Mouse (Mus musculus) 3134 (cell line): ENCODE measurements around the gene Acot7.

Experiments
- DNase-seq: peaks from one replicate; pipeline ENCODE4 v3.0.0-alpha.2; 2011; ENCODE audit warnings: low spot score; ENCODE audit not compliant: insufficient read length; ENCODE audit errors: extremely low read depth

Gene Acot7

GRCm38 (mm10) chr4:152291562-152291961 lies 113.6 kb downstream of the Acot7 start, which contains the start of gene Hes3:
Gene Hes3, minus strand, starts transcription at chr4:152291662.
- DNase-seq: no peak

DNA sequence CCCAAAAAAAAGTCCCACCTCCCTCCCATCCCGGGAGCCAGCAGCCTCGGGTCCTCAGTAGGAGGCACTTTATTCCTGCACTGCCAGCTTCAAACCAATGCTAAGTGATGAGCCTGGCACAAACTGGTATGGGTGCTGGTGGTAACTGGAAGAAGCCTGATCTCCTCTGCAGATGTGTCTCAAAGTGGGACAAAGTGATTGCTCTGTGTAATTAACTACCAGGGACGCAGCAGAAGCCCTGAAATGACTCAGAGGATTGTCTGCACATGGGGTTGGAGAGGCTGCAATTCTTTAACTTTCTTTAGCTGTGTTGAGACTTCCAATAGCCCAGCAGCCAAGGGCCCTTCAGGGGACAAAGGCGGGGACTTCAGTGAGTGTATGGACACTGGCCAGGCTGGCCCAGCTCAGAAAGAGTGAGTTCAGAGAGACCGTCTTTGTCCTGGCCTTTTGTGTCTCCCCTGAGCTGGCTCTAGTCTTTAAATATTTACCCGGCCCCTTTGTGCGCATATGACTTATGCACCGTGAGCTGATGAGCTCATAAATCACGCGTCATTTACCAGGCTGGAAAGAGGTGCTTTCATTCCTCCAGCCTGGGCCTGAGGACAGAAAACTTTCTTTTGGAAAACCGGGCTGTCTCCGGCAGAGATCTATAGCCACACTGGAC lies 114.3 kb downstream of the Acot7 start:
- no peak for DNase-seq

- DNase-seq: no peak
Observed at GRCm38 (mm10) chr4:152294188-152294929, 116.4 kb downstream of the Acot7 start.

DNA sequence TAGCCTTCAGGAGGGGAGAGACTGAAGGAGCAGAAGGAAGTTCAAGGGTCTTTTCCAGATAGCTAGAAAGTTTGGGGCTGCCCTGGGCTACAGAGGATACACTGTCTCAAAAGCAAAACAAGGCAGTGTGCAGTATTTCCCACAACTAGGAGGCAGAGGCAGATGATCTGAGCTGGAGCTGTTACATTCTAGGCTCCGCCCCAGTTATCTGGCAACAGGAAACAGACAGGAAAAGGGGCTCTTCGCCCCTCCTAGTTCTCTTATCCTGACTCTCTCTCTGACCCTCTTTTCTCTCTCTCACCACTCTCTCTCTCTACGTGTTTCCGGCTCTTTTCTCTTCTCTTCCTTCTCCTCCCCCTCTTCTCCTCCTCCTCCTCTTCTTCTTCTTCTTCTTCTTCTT lies 118.0 kb downstream of the Acot7 start:
- DNase-seq: no peak

GRCm38 (mm10) chr4:152296371-152296770 lies 118.4 kb downstream of the Acot7 start:
- DNase-seq: no peak

DNA sequence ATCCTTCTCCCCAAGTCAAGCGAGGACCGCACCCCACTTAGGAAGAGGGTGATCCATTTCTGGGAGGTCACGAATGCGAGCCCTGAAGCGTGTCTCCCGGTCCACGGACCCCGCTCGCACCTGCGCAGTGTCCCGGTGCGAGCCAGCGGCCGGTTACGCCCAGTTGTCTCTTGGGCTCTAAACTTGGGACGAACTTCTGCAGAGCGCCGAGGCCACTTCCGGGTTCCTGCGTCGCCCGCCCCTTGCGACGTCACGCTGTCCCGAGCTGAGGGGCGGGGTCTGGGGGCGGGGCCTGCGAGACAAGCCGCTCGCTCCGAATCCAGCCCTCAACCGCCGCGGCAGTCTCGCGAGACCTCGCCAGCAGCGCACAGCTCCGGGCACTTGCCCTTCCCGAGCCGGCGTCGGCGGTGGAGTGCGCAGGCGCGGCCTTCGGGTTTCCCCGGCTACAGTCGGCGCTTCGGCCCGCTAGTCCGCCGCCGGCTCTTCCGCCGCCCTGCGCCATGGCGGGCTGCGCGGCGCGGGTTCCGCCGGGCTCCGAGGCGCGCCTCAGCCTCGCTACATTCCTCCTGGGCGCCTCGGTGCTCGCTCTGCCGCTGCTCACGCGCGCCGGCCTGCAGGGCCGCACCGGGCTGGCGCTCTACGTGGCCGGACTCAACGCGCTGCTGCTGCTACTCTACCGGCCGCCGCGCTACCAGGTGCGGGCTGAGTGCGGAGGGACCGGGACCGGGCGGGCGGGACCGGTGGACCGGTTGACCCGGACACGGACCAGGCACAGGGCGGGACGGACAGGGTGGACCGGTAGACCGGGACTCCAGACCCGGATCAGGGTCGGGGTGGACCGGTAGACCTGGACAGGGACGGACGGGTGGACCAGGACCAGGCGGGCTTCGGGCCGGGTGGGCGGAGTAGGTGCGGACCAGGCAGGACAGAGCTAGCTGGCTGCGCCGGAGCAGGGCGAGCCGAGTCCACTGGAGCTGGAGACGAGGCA lies 119.2 kb downstream of the Acot7 start, which contains the start of gene Icmt:
TSS of gene Icmt (plus strand) at position 354 of the 988 bp plus-strand sequence.
- peak; percentile 94 for DNase-seq

DNA sequence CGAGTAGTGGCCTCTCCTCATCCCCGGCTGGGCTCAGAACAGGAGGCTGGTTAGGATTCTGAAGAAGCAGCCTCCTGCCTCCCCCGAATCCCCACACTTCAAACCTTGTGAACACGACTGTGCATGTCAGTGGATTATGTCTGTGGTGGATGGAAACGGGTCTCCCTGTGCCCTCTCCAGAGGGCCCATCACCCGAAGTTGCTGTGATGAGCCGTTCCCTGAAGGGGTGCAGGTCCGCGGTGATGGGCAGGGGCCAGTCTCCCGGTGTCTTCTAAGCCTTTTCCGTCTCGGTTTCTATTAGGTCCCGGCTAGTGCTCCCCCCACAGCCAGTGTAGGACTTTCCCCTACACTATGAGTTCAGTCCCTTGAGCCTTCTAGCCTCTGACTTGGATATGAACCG lies 120.9 kb downstream of the Acot7 start:
- DNase-seq: no peak

GRCm38 (mm10) chr4:152300375-152300774 lies 122.4 kb downstream of the Acot7 start:
- DNase-seq: no peak

GRCm38 (mm10) chr4:152302012-152302411 lies 124.1 kb downstream of the Acot7 start:
- no peak for DNase-seq

- no peak for DNase-seq
Observed at GRCm38 (mm10) chr4:152303172-152303571, 125.2 kb downstream of the Acot7 start.

DNA sequence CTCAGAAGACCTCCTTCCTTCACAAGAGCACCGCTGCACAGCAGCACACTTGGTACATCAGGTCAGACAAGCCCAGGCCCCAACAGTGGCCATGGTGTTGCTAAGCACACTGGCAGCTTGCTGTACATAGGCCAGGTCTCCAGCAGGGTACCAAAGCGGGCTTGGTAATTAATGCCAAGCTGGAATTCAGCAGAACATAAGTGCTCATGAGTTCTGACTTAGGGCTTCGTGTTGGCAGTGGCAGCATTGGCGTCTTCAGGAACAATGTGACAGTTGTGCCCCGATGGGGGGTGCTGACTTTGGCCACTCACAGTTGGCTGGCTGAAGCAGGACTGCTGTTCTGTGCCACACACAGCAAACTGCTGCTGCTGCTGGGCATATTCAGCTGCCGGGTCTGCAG lies 126.8 kb downstream of the Acot7 start:
- no peak for DNase-seq

GRCm38 (mm10) chr4:152305991-152306390 lies 128.1 kb downstream of the Acot7 start:
- no peak for DNase-seq

DNA sequence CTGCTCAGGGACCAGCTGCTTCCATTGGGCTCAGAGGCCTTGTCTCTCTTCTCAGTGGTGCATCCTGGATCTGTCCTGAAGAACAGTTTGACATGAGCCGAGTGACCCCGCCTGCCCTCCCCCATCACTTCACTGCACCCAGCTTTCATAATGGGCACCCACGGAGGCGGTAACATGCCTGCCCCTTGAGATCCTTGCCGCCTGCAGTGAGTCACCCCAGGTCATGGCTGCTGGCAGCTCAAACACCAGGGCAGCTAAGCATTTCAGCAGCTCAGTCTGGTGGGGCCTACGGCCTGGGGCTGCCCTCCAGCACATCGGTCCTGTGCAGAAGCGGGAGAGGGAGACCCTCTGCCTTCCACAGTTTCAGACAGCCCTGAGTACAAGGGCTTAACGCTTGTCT lies 129.6 kb downstream of the Acot7 start:
- DNase-seq: no peak

- DNase-seq: no peak
Observed at GRCm38 (mm10) chr4:152312186-152312585, 134.3 kb downstream of the Acot7 start.

DNA sequence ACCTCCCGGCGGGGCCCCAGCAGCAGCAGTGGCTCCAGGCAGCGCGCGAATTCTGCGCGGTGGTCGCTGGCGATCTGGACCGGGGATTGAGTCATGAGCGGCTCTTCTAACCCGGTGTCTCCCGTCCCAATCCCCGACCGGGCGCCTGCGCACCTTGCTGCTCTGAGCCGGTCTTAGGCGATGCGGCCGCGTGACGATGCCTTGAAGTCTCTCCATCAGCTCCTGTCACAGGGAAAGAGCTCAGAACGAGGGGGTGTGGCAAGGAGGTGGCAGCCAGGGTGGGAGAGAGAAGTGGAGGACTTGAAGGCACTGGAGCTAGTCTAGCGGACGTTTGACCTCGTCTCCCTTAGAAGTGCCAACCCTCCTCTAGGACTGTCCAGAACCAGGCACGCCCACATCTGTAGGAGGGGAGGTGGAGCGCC lies 135.3 kb downstream of the Acot7 start:
- no peak for DNase-seq

GRCm38 (mm10) chr4:152313934-152314333 lies 136.0 kb downstream of the Acot7 start:
- no peak for DNase-seq

DNA sequence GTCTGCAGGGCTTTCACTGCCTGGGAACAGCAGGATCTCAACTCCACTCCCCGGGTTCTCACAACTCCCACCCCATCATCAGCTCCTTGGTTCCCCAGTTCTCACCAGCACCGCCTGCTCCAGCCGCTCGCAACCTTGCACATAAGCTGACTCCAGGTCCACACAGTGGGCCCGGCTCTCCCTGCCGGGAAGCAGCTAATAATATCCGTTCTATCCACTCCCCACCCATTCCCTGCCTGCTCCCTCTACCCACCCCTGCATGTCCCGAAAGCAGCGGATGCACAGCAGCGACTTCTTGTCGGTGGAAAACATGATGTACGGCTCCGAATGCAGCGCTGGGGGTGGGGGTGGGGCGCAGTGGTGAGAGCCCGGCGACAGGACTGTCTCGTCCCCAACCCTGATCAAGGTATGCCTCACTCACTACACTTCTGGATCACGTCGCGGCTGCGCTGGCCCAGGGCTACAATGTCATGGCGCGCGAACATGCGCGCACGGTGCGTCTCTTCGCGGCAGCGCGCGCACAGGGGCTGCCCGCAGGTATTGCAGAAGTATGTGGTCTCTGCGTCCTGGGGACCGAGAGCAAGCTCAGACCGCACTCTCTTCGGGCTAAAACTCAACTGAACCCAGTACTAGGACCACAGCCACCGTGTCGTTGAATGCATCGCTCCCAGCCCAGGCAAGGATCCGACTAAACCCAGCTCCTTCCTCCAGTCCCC lies 137.7 kb downstream of the Acot7 start:
- DNase-seq: no peak

- no peak for DNase-seq
Observed at GRCm38 (mm10) chr4:152317631-152318033, 139.7 kb downstream of the Acot7 start.

DNA sequence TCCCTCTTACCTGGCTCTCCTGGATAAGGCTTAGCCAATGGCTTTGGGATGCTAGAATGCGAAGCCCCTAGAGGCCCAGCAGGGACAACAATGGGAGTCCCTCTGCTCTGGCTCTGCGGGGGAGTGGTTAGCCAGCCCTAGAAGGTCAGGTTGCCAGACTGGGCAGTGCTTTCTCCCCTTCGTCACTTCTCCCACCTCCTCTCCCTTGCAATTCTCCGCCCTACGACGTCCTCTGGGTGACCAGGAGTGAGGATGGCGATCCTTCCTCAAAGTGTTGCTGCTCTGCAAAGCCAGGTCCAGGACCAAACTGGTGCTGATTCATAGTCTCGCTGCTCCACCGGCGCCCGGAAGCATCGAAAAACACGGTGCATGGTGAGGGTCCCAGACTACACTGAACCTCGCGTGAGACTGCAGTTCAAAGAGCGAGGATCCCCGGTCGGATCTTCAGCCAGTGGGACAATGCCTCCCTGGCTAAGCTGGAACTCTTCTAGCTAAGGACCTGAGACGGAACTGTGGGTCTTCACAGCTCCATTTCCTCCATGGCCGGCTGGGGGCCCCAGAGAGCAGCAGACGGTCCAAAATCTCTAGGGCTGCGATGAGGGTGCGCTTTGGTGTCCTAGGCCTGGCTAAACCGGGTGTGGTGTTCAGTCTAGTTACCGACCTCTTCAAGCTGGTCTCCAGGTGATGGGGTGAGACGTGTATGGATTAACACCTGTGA lies 140.7 kb downstream of the Acot7 start, which contains the start of gene Rnf207:
TSS of gene Rnf207 (minus strand) at position 477 of the 718 bp plus-strand sequence.
- no peak for DNase-seq
